Mouse (Mus musculus) B cell, adult 62 days (primary cell): ENCODE results near the gene Ccdc169. TPM values are rescaled to one million over a fixed set of nuclear protein-coding genes. Genes with fewer than 3 reads are reported as not detected.

Experiments used
- total RNA-seq: library from RNA; stranded (reverse); gene quantifications from 4 replicates; pipeline ENCODE4 v1.2.4, GENCODE M21; 2023

Gene Ccdc169
- total RNA-seq: not detected in 4 replicates

DNA sequence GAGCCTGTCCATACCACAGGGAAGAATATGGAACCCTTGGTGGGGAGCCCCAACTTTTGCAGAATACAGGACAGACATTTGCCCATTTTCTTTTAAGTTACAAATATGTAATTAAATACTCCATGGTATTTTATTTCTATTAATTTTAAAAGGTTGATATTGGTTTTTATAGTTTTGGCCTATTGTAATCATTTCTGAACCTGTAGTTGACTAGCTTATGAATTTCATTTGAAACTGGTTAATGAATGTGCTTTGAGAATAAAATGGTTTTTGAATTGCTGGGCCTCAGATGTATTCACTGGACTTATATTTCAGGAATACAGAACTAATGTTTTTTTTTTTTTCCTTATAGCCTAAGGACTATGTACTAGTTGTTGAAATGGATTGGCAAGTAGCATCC is at the start of gene Ccdc169:
TSS of gene Ccdc169 (plus strand) at position 301 of the 400 bp plus-strand sequence.

GRCm38 (mm10) chr3:55111935-55112709 is 25.0 kb upstream of the Ccdc169 start, which contains the start of gene Spg20:
Gene Spg20, plus strand, starts transcription at chr3:55112108.

GRCm38 (mm10) chr3:55181766-55182165 is 44.6 kb downstream of the Ccdc169 start, which contains the start of gene Sohlh2:
Gene Sohlh2, plus strand, starts transcription at chr3:55182028.

Other genes with a start within 250 kb of the Ccdc169 start
- not detected in 4 replicates for gene Sertm1, start 221.5 kb upstream of the Ccdc169 start, total RNA-seq
- gene Ccna1, start 81.8 kb upstream of the Ccdc169 start, total RNA-seq: not detected in 4 replicates
- 10.1 to 19.8 TPM (median 15.3 TPM) in 4 replicates for gene Spg20, start 25.2 kb upstream of the Ccdc169 start, total RNA-seq
- gene Sohlh2, start 44.7 kb downstream of the Ccdc169 start, total RNA-seq: not detected in 4 replicates
- not detected in 4 replicates for gene Dclk1, start 105.0 kb downstream of the Ccdc169 start, total RNA-seq